Mouse (Mus musculus) left cerebral cortex, adult 8-10 months (tissue): Measurements from ENCODE around the gene Slc4a7. TPM values are rescaled to one million over a fixed set of nuclear protein-coding genes. Genes with fewer than 3 reads are reported as not detected.

Experiments
- DNase-seq, 2 experiments: peaks; one replicate each; pipeline ENCODE4 v3.0.0; 2022; ENCODE audit warnings: low spot score in 2 of 2
- total RNA-seq, 4 experiments: library from RNA; stranded (reverse); gene quantifications; 2 replicates each; pipeline ENCODE4 v1.2.4; 2022

Gene Slc4a7
- 10 to 100 TPM; 17.7 to 19.7 (median 19.4) TPM for total RNA-seq

- DNase-seq: no peak
Measured at GRCm38 (mm10) chr14:14701710-14702329, at the start of gene Slc4a7. Gene Slc4a7, plus strand, starts transcription at chr14:14702279.

DNA sequence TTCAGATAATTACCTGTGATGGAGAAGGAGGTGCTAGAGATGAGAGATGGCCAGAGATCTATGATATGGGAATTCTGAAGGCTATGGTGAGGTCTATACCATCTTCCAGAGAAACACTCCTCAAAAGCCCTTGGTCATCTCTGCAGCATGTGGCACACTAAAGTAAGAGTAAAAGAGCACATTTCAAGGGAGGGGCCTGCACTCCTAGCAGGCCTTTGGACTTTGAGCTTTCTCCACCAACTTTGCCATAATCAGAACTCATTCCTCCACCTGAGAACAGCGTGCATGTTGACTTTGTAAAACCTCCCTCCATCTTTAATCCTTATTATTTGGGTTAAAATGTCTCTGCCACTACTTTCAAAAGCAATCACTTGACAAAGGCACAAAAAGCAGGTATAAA is 31.5 kb upstream of the Slc4a7 start:
- no peak for DNase-seq

- no peak for DNase-seq
Measured at GRCm38 (mm10) chr14:14681611-14682010, 20.5 kb upstream of the Slc4a7 start.

- DNase-seq: no peak
Measured at GRCm38 (mm10) chr14:14684771-14685170, 17.3 kb upstream of the Slc4a7 start.

GRCm38 (mm10) chr14:14686101-14686551 is 16.0 kb upstream of the Slc4a7 start:
- no peak for DNase-seq

DNA sequence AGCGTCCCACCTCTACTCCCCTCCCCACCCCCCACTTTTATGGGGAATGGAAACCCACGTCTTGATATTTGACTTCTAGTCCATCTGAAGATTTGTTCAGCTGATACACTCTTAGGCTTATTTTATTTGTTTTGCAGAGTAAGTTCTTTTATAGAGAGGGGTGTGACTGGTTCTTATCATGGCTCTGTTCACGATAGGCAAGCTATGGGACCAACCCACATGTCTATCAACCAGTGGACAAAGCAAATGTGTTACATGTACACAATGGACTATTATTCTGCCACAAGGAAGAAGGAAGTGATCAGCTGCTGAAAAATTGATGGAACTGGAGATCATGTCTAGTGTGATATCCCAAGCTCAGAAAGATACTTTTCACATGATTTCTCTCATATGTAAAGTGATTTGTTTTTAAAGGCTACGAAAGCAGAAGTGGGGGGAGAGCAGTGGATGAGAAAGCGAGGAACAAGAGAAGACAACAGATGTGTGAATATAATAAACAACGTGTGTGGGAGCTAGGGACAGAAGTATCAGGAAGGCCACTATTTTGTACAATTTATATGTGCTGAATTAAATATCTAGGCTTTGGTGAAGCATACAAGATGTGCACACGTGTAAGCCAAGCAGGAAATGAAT is 14.7 kb upstream of the Slc4a7 start:
- no peak for DNase-seq

GRCm38 (mm10) chr14:14702399-14703345 is 593 bp downstream of the Slc4a7 start:
- peak; percentile 59 to 84 for DNase-seq

- DNase-seq: peak; percentile 17 to 51
Measured at GRCm38 (mm10) chr14:14703346-14703871, 1.3 kb downstream of the Slc4a7 start.

DNA sequence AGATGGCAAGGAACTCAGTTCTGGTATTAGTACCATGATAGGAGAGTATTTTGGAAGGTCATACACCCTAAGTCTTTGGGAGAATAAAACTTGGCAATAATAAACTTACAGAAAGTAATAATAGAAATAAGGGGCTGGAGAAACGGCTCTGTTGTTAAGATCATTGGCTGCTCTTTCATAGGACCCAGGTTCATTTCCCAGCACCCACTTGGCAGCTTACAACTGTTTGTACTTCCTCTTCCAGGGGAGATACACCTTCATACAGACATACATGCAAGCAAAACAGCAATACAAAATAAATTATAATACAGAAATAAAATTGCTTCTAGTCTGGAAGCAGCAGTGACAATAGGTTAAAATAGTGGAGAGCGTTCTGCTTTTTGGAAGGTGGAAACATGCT is 2.6 kb downstream of the Slc4a7 start:
- no peak for DNase-seq

- no peak for DNase-seq
Measured at GRCm38 (mm10) chr14:14705126-14705525, 3.0 kb downstream of the Slc4a7 start.

DNA sequence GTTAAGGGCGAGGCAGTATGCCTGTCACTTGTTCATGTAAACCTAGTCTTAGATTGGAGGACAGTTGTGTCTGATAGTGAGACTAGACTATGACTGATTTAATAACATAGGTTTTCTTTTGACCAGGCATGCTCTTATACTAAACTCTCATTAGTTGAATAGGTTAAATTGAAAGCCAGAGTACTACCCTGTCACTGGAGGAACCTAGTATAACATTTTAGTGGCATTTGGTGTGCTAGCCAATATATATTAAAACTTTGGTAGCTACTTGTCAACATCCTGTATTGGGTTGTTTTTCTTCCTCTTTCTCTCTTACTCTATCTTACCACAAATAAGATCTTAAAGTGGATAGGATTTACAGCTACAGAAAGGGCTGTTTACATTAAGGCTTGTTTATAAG is 4.3 kb downstream of the Slc4a7 start:
- DNase-seq: no peak

DNA sequence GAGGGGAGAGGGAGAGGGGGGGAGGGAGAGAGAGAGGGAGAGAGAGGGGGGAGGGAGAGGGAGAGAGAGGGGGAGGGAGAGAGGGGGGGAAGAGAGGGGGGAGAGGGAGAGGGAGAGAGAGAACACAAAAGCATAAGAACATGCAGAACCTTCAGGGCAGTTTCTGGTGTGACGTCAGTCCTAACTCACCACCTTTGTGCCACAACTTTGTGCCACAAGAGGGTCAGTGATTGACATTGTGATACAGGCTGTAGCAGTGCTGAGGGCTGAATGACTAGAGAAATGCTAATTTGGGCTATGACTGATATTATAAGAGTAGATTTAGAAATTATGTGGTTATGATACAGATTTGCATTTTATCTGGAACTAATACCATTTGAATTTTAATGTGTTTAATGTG is 5.0 kb downstream of the Slc4a7 start:
- DNase-seq: no peak

- no peak for DNase-seq
Measured at GRCm38 (mm10) chr14:14709021-14709420, 6.9 kb downstream of the Slc4a7 start.

DNA sequence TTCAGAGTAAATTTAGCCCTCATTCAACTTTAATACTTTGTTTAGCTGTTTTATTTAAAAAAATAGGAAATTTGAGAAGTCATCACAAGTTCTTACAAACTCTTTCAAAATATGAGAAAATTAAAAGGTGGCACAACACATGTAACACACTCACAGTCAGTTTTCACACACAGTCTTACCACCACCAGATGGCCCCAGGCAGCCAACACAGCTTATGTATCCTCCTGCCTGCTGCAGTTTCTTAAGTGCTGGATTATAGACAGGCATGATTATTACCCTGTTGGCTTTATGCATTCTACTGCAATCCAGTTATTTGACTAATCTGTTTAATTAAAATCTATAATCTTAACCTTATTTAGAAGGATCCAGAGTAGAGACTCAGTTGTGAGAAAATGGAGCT is 12.1 kb downstream of the Slc4a7 start:
- no peak for DNase-seq

- no peak for DNase-seq
Measured at GRCm38 (mm10) chr14:14715794-14716193, 13.7 kb downstream of the Slc4a7 start.

DNA sequence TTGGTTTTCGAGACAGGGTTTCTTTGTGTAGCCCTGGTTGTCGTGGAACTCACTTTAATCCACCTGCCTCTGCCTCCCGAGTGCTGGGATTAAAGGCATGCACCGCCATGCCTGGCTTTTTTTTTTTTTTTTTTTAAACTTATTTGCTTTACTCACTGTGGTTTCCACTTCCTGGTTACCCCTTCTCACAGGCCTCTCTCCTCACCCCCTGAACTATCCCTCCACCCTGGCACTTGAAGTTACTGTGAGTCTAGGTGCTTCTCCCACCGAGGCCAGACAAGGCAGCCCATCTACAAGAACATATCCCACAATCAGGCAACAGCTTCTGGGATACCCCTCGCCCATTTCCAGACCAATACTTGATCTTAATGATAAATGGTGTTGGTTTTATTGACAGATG is 14.8 kb downstream of the Slc4a7 start:
- DNase-seq: no peak

- DNase-seq: no peak
Measured at GRCm38 (mm10) chr14:14718556-14718955, 16.5 kb downstream of the Slc4a7 start.

DNA sequence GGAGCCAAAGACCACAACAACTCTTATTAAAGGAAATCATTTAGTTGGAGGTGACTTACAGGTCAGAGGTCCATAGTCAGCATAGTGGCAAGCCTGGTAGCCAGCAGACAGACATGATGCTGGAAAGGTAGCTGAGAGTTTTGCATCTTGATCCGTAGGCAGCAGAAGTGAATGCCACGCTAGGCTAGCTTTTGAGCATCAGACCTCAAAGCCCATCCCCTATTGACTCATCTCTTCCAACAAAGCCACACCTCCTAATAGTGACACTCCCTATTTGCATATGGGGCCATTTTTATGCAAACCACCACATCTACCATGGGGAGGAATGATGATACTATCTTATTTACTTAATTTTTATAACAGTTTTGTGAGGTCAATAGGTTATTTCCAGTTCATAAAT is 79.1 kb downstream of the Slc4a7 start:
- DNase-seq: no peak

- DNase-seq: no peak
Measured at GRCm38 (mm10) chr14:14784223-14784622, 82.1 kb downstream of the Slc4a7 start.

GRCm38 (mm10) chr14:14786979-14787378 is 84.9 kb downstream of the Slc4a7 start:
- no peak for DNase-seq

DNA sequence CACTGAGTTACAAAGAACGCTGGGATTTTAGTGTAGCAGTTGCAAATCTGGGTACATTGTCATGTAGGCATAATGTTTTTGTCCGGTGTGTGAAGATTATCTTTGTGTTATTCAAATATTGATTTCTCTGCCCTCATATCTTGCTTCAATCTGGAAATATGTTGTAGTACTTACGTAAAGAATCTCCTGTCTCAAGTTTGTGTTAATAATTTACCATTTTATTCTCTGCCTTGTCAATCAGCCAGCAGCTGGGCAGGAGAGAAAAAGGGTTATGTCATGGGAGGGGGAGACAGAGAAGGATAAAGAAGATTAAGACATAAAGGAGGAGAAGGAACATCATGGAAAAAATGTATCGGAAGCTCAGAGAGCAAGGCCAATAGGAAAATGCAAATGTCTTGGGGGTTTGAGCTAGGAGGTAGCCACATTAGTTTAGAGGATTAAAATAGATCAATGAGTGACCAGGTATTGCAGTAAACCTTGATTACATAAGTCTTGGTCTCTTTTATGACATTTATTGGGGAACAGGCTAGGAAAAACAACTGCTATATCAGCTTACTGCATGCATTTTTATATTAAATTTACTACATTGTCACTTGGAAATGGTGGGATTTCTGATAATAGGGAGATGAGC is 87.9 kb downstream of the Slc4a7 start:
- DNase-seq: no peak
